Mouse (Mus musculus): ENCODE results near the gene Zfand3. TPM values are rescaled to one million over a fixed set of nuclear protein-coding genes. Genes with fewer than 3 reads are reported as not detected.

The Zfand3 gene
- total and polyA plus RNA-seq, 2 experiments: 46.7 to 63.3 TPM

- Histone ChIP-seq H3K79me2 (ENCODE audit: control insufficient read depth, insufficient read depth, low read length) (no peaks in the 10 kb centered on the region), H3K36me3 (ENCODE audit: control insufficient read depth, insufficient read depth, low read length) (no peaks in the 10 kb centered on the region), H3K9ac (ENCODE audit: low read depth, low read length) (no peak overlapping the region), H3K4me1 (ENCODE audit: control insufficient read depth, insufficient read depth, low read length) (peaks cover 4% of the 10 kb centered on the region; the same call in 1 of the 2 replicates), H3K27ac (replicated peaks; ENCODE audit: insufficient read depth, low read depth, low read length) (no peak overlapping the region), H3K4me3 (ENCODE audit: insufficient read depth, low read depth, low read length) (no peak overlapping the region), H3K27me3 (ENCODE audit: control insufficient read depth, insufficient read depth, low read length) (no peaks in the 10 kb centered on the region)
- TF ChIP-seq CTCF (IDR thresholded peaks at IDR 0.05; ENCODE audit: low read depth, low read length): no peak
- no peak for TF ChIP-seq POLR2A (IDR thresholded peaks at IDR 0.05; ENCODE audit: extremely low read depth, insufficient read depth, low read length)
- DNase-seq (ENCODE audit: extremely low read depth, low read depth, low spot score): no peak
- WGBS: 91% methylated on average over 24 of the region's 24 CpGs
Observed at GRCm38 (mm10) chr17:29998566-29999295, 5.8 kb upstream of the Zfand3 start.

GRCm38 (mm10) chr17:30005103-30005443, 540 bp downstream of the Zfand3 start:
- Histone ChIP-seq H3K79me2 (ENCODE audit: control insufficient read depth, insufficient read depth, low read length) (peaks cover 27% of the 10 kb centered on the region), H3K27me3 (ENCODE audit: control insufficient read depth, insufficient read depth, low read length) (no peaks in the 10 kb centered on the region), H3K4me3 (ENCODE audit: insufficient read depth, low read depth, low read length) (peak overlapping the region; percentile 75), H3K36me3 (ENCODE audit: control insufficient read depth, insufficient read depth, low read length) (no peaks in the 10 kb centered on the region), H3K27ac (replicated peaks; ENCODE audit: insufficient read depth, low read depth, low read length) (peak overlapping the region; percentile 91), H3K9ac (ENCODE audit: low read depth, low read length) (peak overlapping the region; percentile 100), H3K4me1 (ENCODE audit: control insufficient read depth, insufficient read depth, low read length) (peaks cover 24% of the 10 kb centered on the region)
- 1% methylated on average over 30 of the region's 47 CpGs for WGBS
- TF ChIP-seq CTCF (IDR thresholded peaks at IDR 0.05; ENCODE audit: low read depth, low read length): no peak
- no peak for TF ChIP-seq POLR2A (IDR thresholded peaks at IDR 0.05; ENCODE audit: extremely low read depth, insufficient read depth, low read length)
- DNase-seq (ENCODE audit: extremely low read depth, low read depth, low spot score): no peak

GRCm38 (mm10) chr17:30005451-30005941, 963 bp downstream of the Zfand3 start:
- Histone ChIP-seq H3K9ac (ENCODE audit: low read depth, low read length) (peak overlapping the region; percentile 100), H3K4me1 (ENCODE audit: control insufficient read depth, insufficient read depth, low read length) (peaks cover 24% of the 10 kb centered on the region), H3K27ac (replicated peaks; ENCODE audit: insufficient read depth, low read depth, low read length) (peak overlapping the region; percentile 91), H3K4me3 (ENCODE audit: insufficient read depth, low read depth, low read length) (peak overlapping the region; percentile 75), H3K36me3 (ENCODE audit: control insufficient read depth, insufficient read depth, low read length) (no peaks in the 10 kb centered on the region), H3K27me3 (ENCODE audit: control insufficient read depth, insufficient read depth, low read length) (no peaks in the 10 kb centered on the region), H3K79me2 (ENCODE audit: control insufficient read depth, insufficient read depth, low read length) (peaks cover 28% of the 10 kb centered on the region)
- TF ChIP-seq CTCF (IDR thresholded peaks at IDR 0.05; ENCODE audit: low read depth, low read length): no peak
- no peak for TF ChIP-seq POLR2A (IDR thresholded peaks at IDR 0.05; ENCODE audit: extremely low read depth, insufficient read depth, low read length)
- WGBS: under 1% methylated on average over 19 of the region's 19 CpGs
- no peak for DNase-seq (ENCODE audit: extremely low read depth, low read depth, low spot score)

GRCm38 (mm10) chr17:30006877-30007276, 2.3 kb downstream of the Zfand3 start:
- peak overlapping the region; percentile 31 for H3K9ac ChIP-seq (ENCODE audit: low read depth, low read length)
- no peak overlapping the region for H3K4me3 ChIP-seq (ENCODE audit: insufficient read depth, low read depth, low read length)
- H3K27me3 ChIP-seq (ENCODE audit: control insufficient read depth, insufficient read depth, low read length): no peaks in the 10 kb centered on the region
- H3K79me2 ChIP-seq (ENCODE audit: control insufficient read depth, insufficient read depth, low read length): peaks cover 28% of the 10 kb centered on the region
- WGBS: 51% methylated on average over 2 of the region's 2 CpGs
- TF ChIP-seq POLR2A (IDR thresholded peaks at IDR 0.05; ENCODE audit: extremely low read depth, insufficient read depth, low read length): no peak
- TF ChIP-seq CTCF (IDR thresholded peaks at IDR 0.05; ENCODE audit: low read depth, low read length): no peak
- H3K4me1 ChIP-seq (ENCODE audit: control insufficient read depth, insufficient read depth, low read length): peaks cover 26% of the 10 kb centered on the region
- no peaks in the 10 kb centered on the region for H3K36me3 ChIP-seq (ENCODE audit: control insufficient read depth, insufficient read depth, low read length)
- DNase-seq (ENCODE audit: extremely low read depth, low read depth, low spot score): no peak
- H3K27ac ChIP-seq (replicated peaks; ENCODE audit: insufficient read depth, low read depth, low read length): peak overlapping the region; percentile 70

- WGBS: 13% methylated on average over 6 of the region's 6 CpGs
- H3K4me1 ChIP-seq (ENCODE audit: control insufficient read depth, insufficient read depth, low read length): peaks cover 30% of the 10 kb centered on the region
- peak overlapping the region; percentile 83 for H3K27ac ChIP-seq (replicated peaks; ENCODE audit: insufficient read depth, low read depth, low read length)
- H3K27me3 ChIP-seq (ENCODE audit: control insufficient read depth, insufficient read depth, low read length): no peaks in the 10 kb centered on the region
- H3K9ac ChIP-seq (ENCODE audit: low read depth, low read length): peak overlapping the region; percentile 17; the same call in 1 of the 2 replicates
- no peak overlapping the region for H3K4me3 ChIP-seq (ENCODE audit: insufficient read depth, low read depth, low read length)
- no peaks in the 10 kb centered on the region for H3K36me3 ChIP-seq (ENCODE audit: control insufficient read depth, insufficient read depth, low read length)
- peaks cover 32% of the 10 kb centered on the region for H3K79me2 ChIP-seq (ENCODE audit: control insufficient read depth, insufficient read depth, low read length)
- DNase-seq (ENCODE audit: extremely low read depth, low read depth, low spot score): peak; percentile 93
- no peak for TF ChIP-seq POLR2A (IDR thresholded peaks at IDR 0.05; ENCODE audit: extremely low read depth, insufficient read depth, low read length)
- TF ChIP-seq CTCF (IDR thresholded peaks at IDR 0.05; ENCODE audit: low read depth, low read length): no peak
Observed at GRCm38 (mm10) chr17:30007883-30008282, 3.4 kb downstream of the Zfand3 start.

GRCm38 (mm10) chr17:30008392-30008791, 3.9 kb downstream of the Zfand3 start:
- no peak for DNase-seq (ENCODE audit: extremely low read depth, low read depth, low spot score)
- Histone ChIP-seq H3K9ac (ENCODE audit: low read depth, low read length) (no peak overlapping the region), H3K27me3 (ENCODE audit: control insufficient read depth, insufficient read depth, low read length) (no peaks in the 10 kb centered on the region), H3K36me3 (ENCODE audit: control insufficient read depth, insufficient read depth, low read length) (no peaks in the 10 kb centered on the region), H3K79me2 (ENCODE audit: control insufficient read depth, insufficient read depth, low read length) (peaks cover 37% of the 10 kb centered on the region), H3K4me1 (ENCODE audit: control insufficient read depth, insufficient read depth, low read length) (peaks cover 29% of the 10 kb centered on the region), H3K4me3 (ENCODE audit: insufficient read depth, low read depth, low read length) (no peak overlapping the region), H3K27ac (replicated peaks; ENCODE audit: insufficient read depth, low read depth, low read length) (peak overlapping the region; percentile 68)
- TF ChIP-seq CTCF (IDR thresholded peaks at IDR 0.05; ENCODE audit: low read depth, low read length) (no peak), POLR2A (IDR thresholded peaks at IDR 0.05; ENCODE audit: extremely low read depth, insufficient read depth, low read length) (no peak)
